Mouse (Mus musculus): ENCODE data around the gene Sat1. TPM values are rescaled to one million over a fixed set of nuclear protein-coding genes. Genes with fewer than 3 reads are reported as not detected.

The Sat1 gene
- polyA plus RNA-seq, 1 experiment from 2014 or later: 57.2 TPM

Other genes starting within 250 kb of the Sat1 start
- gene Magea8, start 220.6 kb downstream of the Sat1 start, polyA plus RNA-seq (2015; fragmentation: Nextera tagmentation; extraction: Ambion mirVana): not detected in 2 replicates
- gene Magea5, start 153.3 kb downstream of the Sat1 start, polyA plus RNA-seq (2015; fragmentation: Nextera tagmentation; extraction: Ambion mirVana): not detected in 2 replicates
- gene Magea1, start 126.7 kb downstream of the Sat1 start, polyA plus RNA-seq (2015; fragmentation: Nextera tagmentation; extraction: Ambion mirVana): not detected in 2 replicates
- not detected in 2 replicates for gene Magea2, start 122.8 kb downstream of the Sat1 start, polyA plus RNA-seq (2015; fragmentation: Nextera tagmentation; extraction: Ambion mirVana)
- gene Cldn34b2, start 88.0 kb downstream of the Sat1 start, polyA plus RNA-seq (2015; fragmentation: Nextera tagmentation; extraction: Ambion mirVana): not detected in 2 replicates
- 29.6 and 30.9 TPM in 2 replicates for gene Acot9, start 46.0 kb upstream of the Sat1 start, polyA plus RNA-seq (2015; fragmentation: Nextera tagmentation; extraction: Ambion mirVana)
- 100 and 103 TPM in 2 replicates for gene Prdx4, start 124.3 kb upstream of the Sat1 start, polyA plus RNA-seq (2015; fragmentation: Nextera tagmentation; extraction: Ambion mirVana)

All from forebrain, embryonic 15.5 days (tissue).